Comparison of ENCODE assay signal across 8 mouse cellular contexts in the genomic region with DNA sequence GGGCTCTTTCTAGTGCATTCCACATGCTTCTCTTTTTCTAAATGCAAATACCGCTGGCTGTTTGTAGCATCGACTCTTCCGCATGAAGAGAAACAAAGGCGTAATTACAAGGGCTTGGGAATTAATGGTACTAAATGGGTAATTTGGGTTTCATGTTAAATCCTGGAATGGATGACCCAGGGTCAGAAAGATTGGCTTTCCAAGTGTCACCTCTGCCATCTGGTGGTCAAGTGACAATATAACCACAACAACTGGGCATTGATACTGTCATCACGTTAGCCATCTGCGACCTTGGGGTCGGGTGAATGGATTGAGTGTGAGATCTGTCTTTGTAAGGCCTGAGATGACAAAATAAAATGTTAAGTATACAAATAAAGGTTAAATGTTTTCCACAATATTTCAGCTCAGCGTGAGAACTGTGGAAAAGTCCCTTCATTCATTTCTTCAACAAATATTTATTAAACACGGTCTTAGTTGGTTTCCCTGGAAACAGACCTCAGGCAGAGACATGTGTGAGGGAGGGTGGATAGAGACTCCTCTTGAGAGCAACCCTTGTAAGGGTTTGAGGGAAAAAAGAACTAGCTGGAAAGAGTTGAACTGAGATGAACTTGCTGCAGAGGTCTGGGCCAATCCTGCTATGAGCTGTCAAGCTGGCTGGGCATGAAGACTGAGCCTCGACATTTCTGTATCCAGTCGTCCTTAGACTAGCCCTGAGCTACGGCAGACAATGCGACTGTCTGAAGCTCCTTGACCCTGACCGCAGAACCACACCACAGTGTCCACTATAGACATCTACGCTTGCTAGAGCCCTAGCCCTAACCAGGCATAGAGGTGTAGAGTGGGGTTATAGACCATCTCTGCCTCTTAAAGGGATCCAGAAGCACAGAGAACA. TPM values are rescaled to one million over a fixed set of nuclear protein-coding genes. Genes with fewer than 3 reads are reported as not detected.
A peak's percentile ranks its signal among the peaks of the same experiment; 100 is the strongest.
DNase-seq lines count a peak whose midpoint lies in the region; ATAC-seq and TF ChIP-seq lines count a peak whose summit lies in the region.

No protein-coding gene starts in this region.

- H3K4me3 ChIP-seq in heart, embryonic 10.5 days, result no peak overlapping the region
- no peak overlapping the region for H3K4me3 ChIP-seq in CH12.LX (replicated peaks in 1 of 3; ENCODE audit: low read depth in 2 of 3, low read length in 2 of 3, poor library complexity in 1 of 3)
- H3K4me3 ChIP-seq in neural tube, embryonic 11.5 days (ENCODE audit: low read depth, low read length), result no peak overlapping the region

- dilution Hi-C loops in CH12.LX (cut with MboI; ENCODE audit: extremely low pct_ligation_motif_present, extremely low pct_unique_long_range_greater_than_20kb, low sequenced_read_pairs), result no loop called here

- TF ChIP-seq RAD21 in CH12.LX (IDR thresholded peaks at IDR 0.05; ENCODE audit: low read depth, low read length), result peak; percentile 86

- peak; percentile 15 to 22 for DNase-seq in heart, adult 9 months (ENCODE audit: low spot score in 2 of 2)
- no peak for DNase-seq in heart, embryonic 10.5 days (ENCODE audit: low spot score)
- peak; percentile 35 for DNase-seq in CH12.LX (ENCODE audit: extremely low read depth)
- DNase-seq in kidney, postnatal 4 days, result peak; percentile 22 to 47
- DNase-seq in neural tube, embryonic 11.5 days (ENCODE audit: low spot score), result peak; percentile 28
- DNase-seq in layer of hippocampus, adult 9-10 months (ENCODE audit: low spot score), result no peak

- H3K36me3 ChIP-seq in heart, embryonic 10.5 days, result no peaks in the 10 kb centered on the region
- no peaks in the 10 kb centered on the region for H3K36me3 ChIP-seq in CH12.LX (replicated peaks in 1 of 2; ENCODE audit: control insufficient read depth in 1 of 2, insufficient read depth in 1 of 2, low read length in 1 of 2)
- H3K36me3 ChIP-seq in neural tube, embryonic 11.5 days (ENCODE audit: control insufficient read depth, insufficient read depth, low read length), result no peaks in the 10 kb centered on the region

- H3K27me3 ChIP-seq in heart, embryonic 10.5 days (ENCODE audit: insufficient read depth, poor library complexity, severe bottlenecking), result no peaks in the 10 kb centered on the region
- H3K27me3 ChIP-seq in CH12.LX (replicated peaks), result no peaks in the 10 kb centered on the region
- H3K27me3 ChIP-seq in neural tube, embryonic 11.5 days (ENCODE audit: control insufficient read depth, insufficient read depth, low read length), result no peaks in the 10 kb centered on the region

- in situ Hi-C loops in CH12.LX (cut with MboI; ENCODE audit: low pct_ligation_motif_present, low pct_unique_long_range_greater_than_20kb, low sequenced_read_pairs), result no loop called here

- TF ChIP-seq POLR2A in CH12.LX (IDR thresholded peaks at IDR 0.05; ENCODE audit: low read depth, low read length), result no peak

- no peaks in the 10 kb centered on the region for H3K4me1 ChIP-seq in heart, embryonic 10.5 days
- H3K4me1 ChIP-seq in CH12.LX (ENCODE audit: control insufficient read depth in 1 of 2, insufficient read depth in 2 of 2), result no peaks in the 10 kb centered on the region; a peak in 1 of 4 replicates
- H3K4me1 ChIP-seq in neural tube, embryonic 11.5 days (ENCODE audit: control insufficient read depth, insufficient read depth, low read length), result no peaks in the 10 kb centered on the region

- H3K9ac ChIP-seq in CH12.LX (ENCODE audit: insufficient read depth, low read depth), result no peak overlapping the region
- no peak overlapping the region for H3K9ac ChIP-seq in neural tube, embryonic 11.5 days (ENCODE audit: low read length)

- no peak for TF ChIP-seq EP300 in CH12.LX (IDR thresholded peaks at IDR 0.05; ENCODE audit: low read length)

- peak; percentile 82 for ATAC-seq in common myeloid progenitor, adult 5-6 weeks (replicated peaks; ENCODE audit: low read depth, poor library complexity, severe bottlenecking)
- no peak for ATAC-seq in neural tube, embryonic 11.5 days (ENCODE audit: insufficient read depth, low FRiP score, low TSS enrichment)
- no peak for ATAC-seq in erythroblast, adult 5-6 weeks (replicated peaks; ENCODE audit: low FRiP score, poor library complexity, severe bottlenecking)

- H3K79me2 ChIP-seq in CH12.LX (replicated peaks; ENCODE audit: control insufficient read depth, extremely low read depth, insufficient read depth, poor library complexity, severe bottlenecking), result no peaks in the 10 kb centered on the region

- H3K27ac ChIP-seq in heart, embryonic 10.5 days, result no peak overlapping the region
- H3K27ac ChIP-seq in CH12.LX (ENCODE audit: insufficient read depth, low read depth), result no peak overlapping the region
- H3K27ac ChIP-seq in neural tube, embryonic 11.5 days (ENCODE audit: low read depth, low read length), result no peak overlapping the region

- no peaks in the 10 kb centered on the region for H3K9me3 ChIP-seq in heart, embryonic 10.5 days
- no peaks in the 10 kb centered on the region for H3K9me3 ChIP-seq in CH12.LX (replicated peaks; ENCODE audit: low read length)
- no peaks in the 10 kb centered on the region for H3K9me3 ChIP-seq in neural tube, embryonic 11.5 days (ENCODE audit: control insufficient read depth, low read length)

- 56% methylated on average over 15 of the region's 15 CpGs for WGBS in heart, embryonic 10.5 days
- 49% methylated on average over 15 of the region's 15 CpGs for WGBS in neural tube, embryonic 11.5 days

- TF ChIP-seq CTCF in CH12.LX (conservative IDR thresholded peaks at IDR 0.05 in 1 of 2, IDR thresholded peaks at IDR 0.05 in 1 of 2; ENCODE audit: low read depth in 2 of 2, low read length in 2 of 2), result peak; percentile 8 to 82; a peak in 2 of 4 replicates

- peak overlapping the region; percentile 27; the same call in 1 of the 2 replicates for H3K4me2 ChIP-seq in CH12.LX (ENCODE audit: insufficient read depth, low read depth, poor library complexity, severe bottlenecking)
- H3K4me2 ChIP-seq in neural tube, embryonic 11.5 days (ENCODE audit: low read depth), result no peak overlapping the region

TF ChIP-seq in CH12.LX, 34 proteins besides CTCF, POLR2A, EP300 and RAD21:
- TF ChIP-seq MAZ (IDR thresholded peaks at IDR 0.05; ENCODE audit: low read depth, low read length), result no peak
- no peak for TF ChIP-seq NELFE (IDR thresholded peaks at IDR 0.05; ENCODE audit: low read depth, low read length)
- no peak for TF ChIP-seq HCFC1 (IDR thresholded peaks at IDR 0.05; ENCODE audit: low read depth, low read length)
- no peak for TF ChIP-seq KAT2A (IDR thresholded peaks at IDR 0.05; ENCODE audit: insufficient replicate concordance, low read length)
- no peak for TF ChIP-seq USF2 (conservative IDR thresholded peaks at IDR 0.05; ENCODE audit: low read depth, low read length)
- peak; percentile 10; the same call in 1 of the 2 replicates for TF ChIP-seq ZC3H11A (IDR thresholded peaks at IDR 0.05; ENCODE audit: low read depth, low read length)
- peak; percentile 79 for TF ChIP-seq SMC3 (IDR thresholded peaks at IDR 0.05; ENCODE audit: low read depth, low read length)
- no peak for TF ChIP-seq CHD1 (IDR thresholded peaks at IDR 0.05; ENCODE audit: low read depth, low read length)
- 0 out of 2 replicates have a peak, but pooled peaks have one; percentile 17 for TF ChIP-seq JUND (conservative IDR thresholded peaks at IDR 0.05; ENCODE audit: low read depth, low read length)
- no peak for TF ChIP-seq MAX (IDR thresholded peaks at IDR 0.05; ENCODE audit: low read length)
- no peak for TF ChIP-seq TCF12 (IDR thresholded peaks at IDR 0.05; ENCODE audit: low read depth, low read length)
- TF ChIP-seq CHD2 (IDR thresholded peaks at IDR 0.05; ENCODE audit: low read length), result no peak
- TF ChIP-seq TBP (conservative IDR thresholded peaks at IDR 0.05; ENCODE audit: low read depth, low read length), result no peak
- TF ChIP-seq ZNF384 (IDR thresholded peaks at IDR 0.05; ENCODE audit: low read depth, low read length), result no peak
TF ChIP-seq in CH12.LX: peak in this region for 3.

RNA-seq across cellular contexts. Expression of a gene that starts 14.7 kb away (rescaled TPM):
- polyA plus RNA-seq in heart, embryonic 10.5 days (2016; fragmentation: Nextera tagmentation; extraction: Ambion mirVana), result 8.2 and 9.2 TPM in 2 replicates
- total RNA-seq in CH12.LX (2012; rRNA removed) (22.2 and 25.6 TPM in 2 replicates), CH12.LX (2014; rRNA removed) (15.3 and 17.3 TPM in 2 replicates)
- 21.3 and 26.7 TPM in 2 replicates for polyA plus RNA-seq in CH12.LX (2012; ENCODE audit: insufficient read length, low read depth)
- 38.5 and 40.6 TPM in 2 replicates for total RNA-seq in common myeloid progenitor, adult 5-6 weeks (2017)
- polyA plus RNA-seq in neural tube, embryonic 11.5 days (2014; fragmentation: Nextera tagmentation; extraction: Ambion mirVana), result 10.0 and 10.9 TPM in 2 replicates
- 5.9 and 7.7 TPM in 2 replicates for total RNA-seq in erythroblast, adult 5-6 weeks (2015; ENCODE audit: low replicate concordance)
- total RNA-seq in erythroblast, adult 5-6 weeks (2017; ENCODE audit: low replicate concordance), result 5.4 and 7.4 TPM in 2 replicates

RNA-seq across cellular contexts. Expression of a gene that starts 31.0 kb away (rescaled TPM):
- polyA plus RNA-seq in heart, embryonic 10.5 days (2016; fragmentation: Nextera tagmentation; extraction: Ambion mirVana), result 3.6 and 3.9 TPM in 2 replicates
- total RNA-seq in CH12.LX (2012; rRNA removed) (1.6 and 1.7 TPM in 2 replicates), CH12.LX (2014; rRNA removed) (0.21 and 0.27 TPM in 2 replicates)
- polyA plus RNA-seq in CH12.LX (2012; ENCODE audit: insufficient read length, low read depth), result 0.87 and 1.1 TPM in 2 replicates
- not detected in 2 replicates for total RNA-seq in common myeloid progenitor, adult 5-6 weeks (2017)
- polyA plus RNA-seq in neural tube, embryonic 11.5 days (2014; fragmentation: Nextera tagmentation; extraction: Ambion mirVana), result 4.2 and 5.2 TPM in 2 replicates
- not detected in 2 replicates for total RNA-seq in erythroblast, adult 5-6 weeks (2015; ENCODE audit: low replicate concordance)
- not detected in 2 replicates for total RNA-seq in erythroblast, adult 5-6 weeks (2017; ENCODE audit: low replicate concordance)

Comparison
In these comparisons a context has a peak if more than half of its experiments do, and no peak if none do; other contexts are left out.
1. DNase-seq: peak in heart, adult 9 months (2 of 2), CH12.LX (single experiment), kidney, postnatal 4 days (2 of 2) and neural tube, embryonic 11.5 days (single experiment); none in heart, embryonic 10.5 days (single experiment) and layer of hippocampus, adult 9-10 months (single experiment).